Mouse (Mus musculus) liver, embryonic 13.5 days (tissue): Measurements from ENCODE around the gene Dynlt1b. TPM values are rescaled to one million over a fixed set of nuclear protein-coding genes. Genes with fewer than 3 reads are reported as not detected.
"Not testable (repeated sequence)": the region's sequence is repeated elsewhere in the genome, so short reads cannot be mapped to it uniquely, and the experiment has no call there.

Source experiments
- ATAC-seq: fragments of 200-750 bp; cut with Nextera tagmentation; 2 replicates; pipeline ENCODE4 v1.8.0; 2017; ENCODE audit warnings: low read depth, mild to moderate bottlenecking, moderate number of reproducible peaks, moderate library complexity
- DNase-seq: peaks from one replicate; pipeline ENCODE4 v3.0.0; 2022
- H3K27ac ChIP-seq: fragments of 300-500 bp; sonication (generic); 2 replicates; pipeline ENCODE4 v1.5.1; 2015; ENCODE audit warnings: moderate library complexity, mild to moderate bottlenecking, inconsistent platforms
- H3K27me3 ChIP-seq: fragments of 300-500 bp; sonication (generic); 2 replicates; pipeline ENCODE4 v1.6.1; 2015; ENCODE audit warnings: mild to moderate bottlenecking, inconsistent platforms
- H3K36me3 ChIP-seq: fragments of 300-500 bp; sonication (generic); 2 replicates; pipeline ENCODE4 v1.6.1; 2015; ENCODE audit warnings: mild to moderate bottlenecking, inconsistent platforms
- H3K4me1 ChIP-seq: fragments of 300-500 bp; sonication (generic); replicated peaks from 2 replicates; pipeline ENCODE4 v1.6.1; 2015; ENCODE audit warnings: inconsistent platforms
- H3K4me2 ChIP-seq: fragments of 300-500 bp; sonication (generic); 2 replicates; pipeline ENCODE4 v1.6.1; 2015; ENCODE audit warnings: inconsistent platforms, mild to moderate bottlenecking, moderate library complexity
- H3K4me3 ChIP-seq: fragments of 300-500 bp; sonication (generic); replicated peaks from 2 replicates; pipeline ENCODE4 v1.5.1; 2015; ENCODE audit warnings: mild to moderate bottlenecking, inconsistent platforms
- H3K9ac ChIP-seq: fragments of 300-500 bp; sonication (generic); 2 replicates; pipeline ENCODE4 v1.6.1; 2015; ENCODE audit warnings: mild to moderate bottlenecking, inconsistent platforms
- H3K9me3 ChIP-seq: fragments of 300-500 bp; sonication (generic); replicated peaks from 2 replicates; pipeline ENCODE4 v1.6.1; 2016; ENCODE audit warnings: inconsistent platforms
- WGBS: fragments of 180-500 bp; shearing (Covaris S2); methylation state at CpG from one replicate; pipeline ENCODE4 v1.1.7; 2015; ENCODE audit not compliant: insufficient replicate concordance; 5-methylcytosine and 5-hydroxymethylcytosine counted together
- polyA plus RNA-seq: library from polyadenylated mRNA; unstranded; fragments of >200 nt; fragmentation: Nextera tagmentation; extraction: Ambion mirVana; gene quantifications from 2 replicates; pipeline ENCODE4 v1.2.1, GENCODE M21; 2015

Gene Dynlt1b
- polyA plus RNA-seq, 1 experiment from 2014 or later = 224 TPM

DNA sequence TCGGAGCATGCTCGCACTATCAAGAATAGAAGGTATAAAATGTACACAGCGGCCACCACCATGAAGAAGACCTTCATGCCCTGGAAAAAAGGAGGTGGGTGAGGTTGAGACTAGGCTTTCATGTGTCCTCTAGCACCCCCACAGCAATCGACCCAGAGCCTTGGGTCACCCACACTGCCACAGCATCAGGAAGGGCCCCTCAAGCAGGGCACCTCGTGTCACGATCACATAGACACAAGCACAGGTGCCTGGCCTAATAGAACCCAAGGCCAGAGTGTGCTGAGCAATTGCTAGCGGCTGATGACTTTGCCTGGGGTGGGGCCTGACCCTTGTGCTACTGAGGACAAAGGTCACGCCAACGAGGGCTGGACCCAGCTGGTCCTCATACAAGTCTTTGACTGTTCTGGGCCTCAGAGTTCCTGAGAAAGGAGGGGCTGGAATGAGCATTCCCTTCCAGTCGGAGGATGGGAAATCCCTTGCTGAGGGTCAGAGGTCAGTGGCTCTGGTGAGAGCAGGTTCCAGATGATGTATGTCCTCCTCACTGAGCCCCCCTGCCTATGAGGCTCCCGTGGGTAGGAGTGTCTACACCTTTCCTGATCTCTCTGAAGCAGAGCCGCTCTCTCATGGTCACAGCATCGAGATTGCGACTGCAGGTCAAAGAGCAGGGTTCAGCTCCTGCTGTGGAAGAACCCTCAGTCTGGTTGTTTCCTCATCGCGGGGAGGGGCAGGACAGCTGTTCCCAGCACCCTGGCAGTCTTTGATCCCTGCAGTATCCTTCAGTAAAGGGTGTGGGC, 16.1 kb downstream of the Dynlt1b start:
- H3K36me3 ChIP-seq, H3K27me3 ChIP-seq, H3K4me3 ChIP-seq, H3K9me3 ChIP-seq, H3K9ac ChIP-seq, H3K4me1 ChIP-seq, DNase-seq, H3K4me2 ChIP-seq, H3K27ac ChIP-seq: not testable (repeated sequence)
- WGBS = 57% methylated on average over 11 of the region's 16 CpGs
- peak; percentile 59 for ATAC-seq

- not testable (repeated sequence) for H3K4me3 ChIP-seq, H3K27ac ChIP-seq, H3K27me3 ChIP-seq, H3K4me2 ChIP-seq, H3K4me1 ChIP-seq, H3K36me3 ChIP-seq, ATAC-seq, H3K9ac ChIP-seq, DNase-seq, H3K9me3 ChIP-seq
- 76% methylated on average over 8 of the region's 8 CpGs for WGBS
These were observed 18.4 kb downstream of the Dynlt1b start for GRCm38 (mm10) chr17:6448293-6448692.

DNA sequence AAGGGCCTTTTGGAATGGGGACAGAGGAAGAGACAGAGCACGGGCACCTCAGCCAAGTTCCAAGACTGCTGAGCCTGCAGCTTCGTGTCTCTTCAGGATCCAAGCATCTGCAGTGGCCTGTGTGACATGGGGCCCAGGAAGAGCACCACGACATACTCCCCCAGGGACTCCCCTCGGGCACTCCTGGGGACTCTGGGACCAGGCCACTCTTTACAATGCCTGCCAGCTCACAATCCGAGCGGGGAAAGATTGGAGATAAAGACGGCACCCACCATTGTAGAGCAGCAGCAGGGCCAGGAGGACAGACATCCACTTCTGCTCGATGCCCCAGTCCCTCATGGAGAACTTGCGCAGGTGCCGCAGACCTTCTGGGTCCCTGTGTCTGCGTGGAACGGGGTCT, 19.3 kb downstream of the Dynlt1b start:
- H3K4me3 ChIP-seq, H3K4me1 ChIP-seq, H3K27ac ChIP-seq, H3K36me3 ChIP-seq, H3K9ac ChIP-seq, DNase-seq, H3K27me3 ChIP-seq, H3K9me3 ChIP-seq, ATAC-seq, H3K4me2 ChIP-seq: not testable (repeated sequence)
- WGBS = 79% methylated on average over 12 of the region's 12 CpGs

DNA sequence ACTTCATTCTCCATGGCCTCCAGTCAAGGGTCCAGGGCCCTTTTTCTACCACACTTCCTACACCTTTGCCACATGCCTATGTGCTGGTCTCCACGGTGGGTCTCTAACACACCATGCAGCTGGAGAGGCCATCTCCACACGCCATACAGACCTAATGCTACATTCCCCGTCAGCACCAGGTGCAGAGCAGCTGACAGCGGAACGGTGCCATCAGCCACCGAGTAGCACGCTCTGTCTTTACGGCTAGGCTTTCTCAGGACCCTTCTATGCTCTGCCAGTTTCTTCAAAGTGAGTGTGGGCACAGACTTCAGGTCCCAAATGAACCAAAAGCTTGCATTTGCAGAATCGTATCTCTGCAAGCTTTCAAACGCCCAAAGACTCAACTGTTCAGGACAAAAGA, 21.3 kb downstream of the Dynlt1b start:
- H3K9ac ChIP-seq, H3K4me1 ChIP-seq, H3K9me3 ChIP-seq, DNase-seq, H3K4me2 ChIP-seq, H3K27me3 ChIP-seq, H3K4me3 ChIP-seq, ATAC-seq, H3K27ac ChIP-seq, H3K36me3 ChIP-seq: not testable (repeated sequence)
- 73% methylated on average over 2 of the region's 10 CpGs for WGBS

GRCm38 (mm10) chr17:6452689-6453088, 22.8 kb downstream of the Dynlt1b start:
- not testable (repeated sequence) for ATAC-seq, H3K4me2 ChIP-seq, H3K9ac ChIP-seq, H3K27ac ChIP-seq, H3K4me3 ChIP-seq, H3K27me3 ChIP-seq, H3K4me1 ChIP-seq, H3K9me3 ChIP-seq, H3K36me3 ChIP-seq, DNase-seq
- WGBS = 82% methylated on average over 9 of the region's 11 CpGs

DNA sequence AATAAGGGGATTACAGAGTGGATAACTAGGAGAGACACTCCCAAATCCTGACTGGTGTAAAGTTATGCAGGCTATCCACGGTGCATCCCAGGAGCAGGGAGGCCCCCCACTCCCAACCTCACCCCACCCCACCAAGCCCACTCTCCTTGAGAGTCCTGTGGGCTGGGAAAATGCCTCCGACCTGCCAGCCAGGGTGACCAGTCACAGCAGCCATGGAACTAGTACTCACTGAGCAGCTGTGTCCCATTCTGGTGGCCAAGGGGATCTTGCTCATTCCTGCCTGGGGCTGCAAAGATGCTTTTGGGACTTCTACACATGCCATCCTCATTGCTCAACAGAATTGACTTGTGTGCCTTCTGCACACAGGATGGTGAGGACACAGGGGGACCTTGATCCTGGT, 24.8 kb downstream of the Dynlt1b start:
- not testable (repeated sequence) for H3K9me3 ChIP-seq, H3K4me1 ChIP-seq, H3K4me2 ChIP-seq, DNase-seq, H3K9ac ChIP-seq, H3K27me3 ChIP-seq, H3K36me3 ChIP-seq, H3K4me3 ChIP-seq, ATAC-seq, H3K27ac ChIP-seq
- 71% methylated on average over 2 of the region's 2 CpGs for WGBS

DNA sequence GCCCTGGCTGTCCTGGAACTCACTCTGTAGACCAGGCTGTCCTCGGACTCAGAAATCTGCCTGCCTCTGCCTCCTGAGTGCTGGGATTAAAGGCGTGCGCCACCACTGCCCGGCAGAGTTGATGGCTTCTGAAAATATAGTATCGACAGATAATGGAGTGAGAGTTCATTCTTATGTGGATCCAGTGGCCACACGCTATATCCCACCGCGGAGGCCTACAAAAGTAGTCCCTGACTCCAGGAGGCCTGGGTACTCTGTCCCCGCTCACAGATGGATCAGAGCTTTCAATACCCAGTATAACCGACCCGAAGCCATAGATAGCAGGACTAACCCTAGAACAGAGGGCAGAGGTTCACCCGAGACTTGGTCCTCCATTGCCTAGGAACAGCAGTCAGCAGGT, 26.0 kb downstream of the Dynlt1b start:
- ATAC-seq, H3K27ac ChIP-seq, DNase-seq, H3K4me1 ChIP-seq, H3K9ac ChIP-seq, H3K9me3 ChIP-seq, H3K4me2 ChIP-seq, H3K4me3 ChIP-seq, H3K27me3 ChIP-seq, H3K36me3 ChIP-seq: not testable (repeated sequence)
- WGBS = 86% methylated on average over 12 of the region's 12 CpGs

DNA sequence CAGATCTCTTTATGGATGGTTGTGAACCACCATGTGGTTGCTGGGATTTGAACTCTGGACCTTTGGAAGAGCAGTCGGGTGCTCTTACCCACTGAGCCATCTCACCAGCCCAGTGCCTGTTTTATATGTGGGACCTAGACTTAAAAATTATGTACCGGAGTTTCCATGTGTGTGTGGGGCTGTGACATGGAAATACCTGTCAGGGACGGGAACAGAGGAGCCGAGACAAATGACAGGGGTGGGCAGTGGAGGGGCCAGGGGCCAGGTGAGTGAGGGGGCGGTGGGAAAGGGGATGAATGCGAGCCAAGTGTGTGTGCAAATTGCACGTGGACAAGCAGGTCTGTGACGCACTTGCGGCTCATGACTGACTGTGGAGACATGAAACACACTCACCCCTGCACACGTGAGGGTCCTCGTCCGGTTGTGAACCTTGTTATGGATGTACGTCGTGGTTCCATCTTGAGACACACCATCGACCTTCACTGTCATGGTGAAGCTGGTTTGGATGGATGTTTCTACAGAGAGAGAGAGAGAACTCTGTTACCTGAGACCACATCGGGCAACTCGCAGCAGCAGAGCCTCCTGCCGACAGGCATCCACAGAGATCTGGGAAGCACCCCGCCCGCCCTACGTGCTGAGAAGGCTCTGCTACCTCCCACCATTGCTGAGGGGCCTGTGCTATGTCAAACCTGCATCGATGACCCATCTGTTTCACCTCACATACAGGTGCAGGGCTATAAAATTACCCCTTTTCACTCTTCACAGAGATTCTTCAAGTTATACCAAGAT, 26.9 kb downstream of the Dynlt1b start:
- ATAC-seq, H3K4me2 ChIP-seq, H3K27me3 ChIP-seq, H3K4me1 ChIP-seq, H3K9ac ChIP-seq, DNase-seq, H3K27ac ChIP-seq, H3K4me3 ChIP-seq, H3K36me3 ChIP-seq, H3K9me3 ChIP-seq: not testable (repeated sequence)
- 82% methylated on average over 17 of the region's 22 CpGs for WGBS

GRCm38 (mm10) chr17:6461083-6461595, 31.2 kb downstream of the Dynlt1b start:
- not testable (repeated sequence) for H3K4me2 ChIP-seq, H3K9ac ChIP-seq, H3K27ac ChIP-seq, H3K4me1 ChIP-seq, H3K36me3 ChIP-seq, ATAC-seq, H3K4me3 ChIP-seq, H3K9me3 ChIP-seq, DNase-seq, H3K27me3 ChIP-seq
- 80% methylated on average over 5 of the region's 5 CpGs for WGBS

DNA sequence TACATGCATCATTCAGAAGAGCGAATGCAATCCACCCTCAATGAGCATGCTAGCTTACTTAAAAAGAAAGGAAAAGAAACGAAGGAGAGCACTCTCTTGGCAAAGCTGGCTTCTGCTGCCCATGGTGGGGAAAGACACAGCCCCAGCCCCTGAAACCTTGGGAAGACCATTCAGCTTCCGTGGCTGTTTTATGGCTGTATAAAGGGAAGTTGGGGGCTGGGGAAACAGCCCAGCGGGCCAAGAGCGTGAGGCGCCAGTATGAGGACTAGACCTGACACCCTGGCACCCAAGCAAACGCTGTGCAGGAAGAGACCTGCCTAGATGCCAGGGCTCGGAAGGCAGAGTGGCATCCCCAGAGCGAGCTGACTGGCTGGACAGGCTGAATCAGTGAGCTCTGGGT, 35.8 kb downstream of the Dynlt1b start:
- not testable (repeated sequence) for H3K9ac ChIP-seq, H3K36me3 ChIP-seq, H3K27ac ChIP-seq, H3K4me2 ChIP-seq, H3K4me3 ChIP-seq, H3K27me3 ChIP-seq, H3K9me3 ChIP-seq, ATAC-seq, DNase-seq
- peaks cover 14% of the 10 kb centered on the region for H3K4me1 ChIP-seq
- 71% methylated on average over 9 of the region's 9 CpGs for WGBS

DNA sequence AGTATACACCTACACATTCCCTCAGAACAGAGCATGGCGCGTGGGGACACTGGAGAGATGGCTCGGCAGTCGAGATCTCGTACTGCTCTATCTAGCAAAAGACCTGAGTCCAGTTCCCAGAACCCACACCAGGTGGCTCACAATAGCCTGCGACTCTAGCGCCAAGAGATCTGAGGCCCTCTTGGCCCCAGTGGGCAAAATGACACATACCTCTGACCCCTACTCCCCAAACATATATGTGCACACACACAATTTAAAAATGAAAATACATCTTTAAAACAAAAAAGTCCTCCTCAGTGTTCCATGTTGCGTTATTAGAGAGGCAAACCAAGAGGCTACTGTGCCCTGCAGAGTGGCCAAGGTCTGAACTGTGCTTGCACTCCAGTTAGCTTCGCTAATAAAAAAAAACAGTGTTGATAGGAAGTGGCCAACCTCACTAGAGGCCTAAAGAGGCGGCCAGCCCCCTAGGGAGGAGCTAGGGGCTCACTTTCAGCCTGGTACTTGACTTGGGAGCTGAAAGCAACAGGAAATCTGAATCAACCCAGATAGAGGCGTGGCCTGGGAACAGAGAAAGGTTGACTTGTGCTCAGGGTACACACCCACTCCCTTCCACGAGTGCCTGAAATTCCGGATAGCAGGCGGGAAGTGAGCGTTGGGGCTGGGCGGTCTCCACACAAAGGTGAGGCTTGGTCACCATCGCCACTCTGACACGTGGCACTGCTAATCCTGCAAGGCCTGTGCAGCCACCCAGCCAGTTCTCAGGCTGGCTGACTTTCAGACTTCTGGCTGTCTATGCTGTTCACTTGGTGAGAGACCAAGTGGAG, 37.9 kb downstream of the Dynlt1b start:
- H3K4me2 ChIP-seq = peak overlapping the region; percentile 17
- 33% methylated on average over 18 of the region's 18 CpGs for WGBS
- H3K27me3 ChIP-seq, H3K9me3 ChIP-seq, H3K36me3 ChIP-seq, H3K27ac ChIP-seq, H3K4me3 ChIP-seq, H3K9ac ChIP-seq: not testable (repeated sequence)
- DNase-seq (peak; percentile 38), ATAC-seq (peak; percentile 66)
- H3K4me1 ChIP-seq = peaks cover 17% of the 10 kb centered on the region
